Mouse (Mus musculus): ENCODE results near the gene 3110082I17Rik. TPM values are rescaled to one million over a fixed set of nuclear protein-coding genes. Genes with fewer than 3 reads are reported as not detected.
A peak's percentile ranks its signal among the peaks of the same experiment; 100 is the strongest.

The 3110082I17Rik gene
- total and polyA plus RNA-seq, 3 experiments: 41.2 to 100.0 (median 46.9) TPM

- H3K4me3 ChIP-seq (replicated peaks in 1 of 3; ENCODE audit: low read depth in 2 of 3, low read length in 2 of 3, poor library complexity in 1 of 3): no peak overlapping the region
- H3K36me3 ChIP-seq (replicated peaks in 1 of 2; ENCODE audit: control insufficient read depth in 1 of 2, insufficient read depth in 1 of 2, low read length in 1 of 2): peaks cover 0 to 16% of the 10 kb centered on the region in 2 experiments
- H3K27me3 ChIP-seq (replicated peaks): no peaks in the 10 kb centered on the region
- TF ChIP-seq MYC (IDR thresholded peaks at IDR 0.05; ENCODE audit: low read depth, low read length) (no peak), MAZ (IDR thresholded peaks at IDR 0.05; ENCODE audit: low read depth, low read length) (no peak), RAD21 (IDR thresholded peaks at IDR 0.05; ENCODE audit: low read depth, low read length) (peak; percentile 51), SMC3 (IDR thresholded peaks at IDR 0.05; ENCODE audit: low read depth, low read length) (peak; percentile 75), ZNF384 (IDR thresholded peaks at IDR 0.05; ENCODE audit: low read depth, low read length) (peak; percentile 66), NELFE (IDR thresholded peaks at IDR 0.05; ENCODE audit: low read depth, low read length) (0 out of 2 replicates have a peak, but pooled peaks have one; percentile 22), CTCF (conservative IDR thresholded peaks at IDR 0.05 in 1 of 2, IDR thresholded peaks at IDR 0.05 in 1 of 2; ENCODE audit: low read depth in 2 of 2, low read length in 2 of 2) (peak in 1 of 2 experiments; percentile 77; a peak in 2 of 4 replicates), E2F4 (IDR thresholded peaks at IDR 0.05; ENCODE audit: insufficient replicate concordance, low read depth, low read length) (no peak), MAX (IDR thresholded peaks at IDR 0.05; ENCODE audit: low read length) (no peak), CHD2 (IDR thresholded peaks at IDR 0.05; ENCODE audit: low read length) (no peak), USF1 (IDR thresholded peaks at IDR 0.05; ENCODE audit: low read depth, low read length) (no peak), BHLHE40 (IDR thresholded peaks at IDR 0.05; ENCODE audit: low read depth, low read length) (no peak), ZKSCAN1 (IDR thresholded peaks at IDR 0.05; ENCODE audit: borderline replicate concordance, low read depth, low read length) (no peak)
- H3K4me1 ChIP-seq (ENCODE audit: control insufficient read depth in 1 of 2, insufficient read depth in 2 of 2): peaks cover 15 to 26% of the 10 kb centered on the region in 2 experiments; a peak in 3 of 4 replicates
- H3K4me2 ChIP-seq (ENCODE audit: insufficient read depth, low read depth, poor library complexity, severe bottlenecking): no peak overlapping the region
- in situ Hi-C loops (cut with MboI; ENCODE audit: low pct_ligation_motif_present, low pct_unique_long_range_greater_than_20kb, low sequenced_read_pairs) (loop anchor here (25.0 kb wide), 1 partner anchor 109 kb away; the partner anchor contains the start of gene 3110082I17Rik), dilution Hi-C loops (cut with MboI; ENCODE audit: extremely low pct_ligation_motif_present, extremely low pct_unique_long_range_greater_than_20kb, low sequenced_read_pairs) (no loop called here)
- DNase-seq (ENCODE audit: extremely low read depth): peak; percentile 66
- no peaks in the 10 kb centered on the region for H3K79me2 ChIP-seq (replicated peaks; ENCODE audit: control insufficient read depth, extremely low read depth, insufficient read depth, poor library complexity, severe bottlenecking)
- H3K9me3 ChIP-seq (replicated peaks; ENCODE audit: low read length): no peaks in the 10 kb centered on the region
- no peak overlapping the region for H3K9ac ChIP-seq (ENCODE audit: insufficient read depth, low read depth)
- no peak overlapping the region for H3K27ac ChIP-seq (ENCODE audit: insufficient read depth, low read depth)
These were observed 106.8 kb downstream of the 3110082I17Rik start for GRCm38 (mm10) chr5:139353496-139353895.

GRCm38 (mm10) chr5:139352317-139352716 is 108.0 kb downstream of the 3110082I17Rik start, which contains the start of gene Cyp2w1:
Gene Cyp2w1 (plus strand): TSS chr5:139352617.
- H3K79me2 ChIP-seq (replicated peaks; ENCODE audit: control insufficient read depth, extremely low read depth, insufficient read depth, poor library complexity, severe bottlenecking): no peaks in the 10 kb centered on the region
- no peak within 1 kb of the TSS for H3K4me3 ChIP-seq (replicated peaks in 1 of 3; ENCODE audit: low read depth in 2 of 3, low read length in 2 of 3, poor library complexity in 1 of 3)
- H3K9me3 ChIP-seq (replicated peaks; ENCODE audit: low read length): no peaks in the 10 kb centered on the region
- in situ Hi-C loops (cut with MboI; ENCODE audit: low pct_ligation_motif_present, low pct_unique_long_range_greater_than_20kb, low sequenced_read_pairs) (loop anchor here (25.0 kb wide), 1 partner anchor 110 kb away; the partner anchor contains the start of gene 3110082I17Rik), dilution Hi-C loops (cut with MboI; ENCODE audit: extremely low pct_ligation_motif_present, extremely low pct_unique_long_range_greater_than_20kb, low sequenced_read_pairs) (no loop called here)
- H3K27me3 ChIP-seq (replicated peaks): no peaks in the 10 kb centered on the region
- DNase-seq (ENCODE audit: extremely low read depth): no peak
- peaks cover 18 to 26% of the 10 kb centered on the region in 2 experiments for H3K4me1 ChIP-seq (ENCODE audit: control insufficient read depth in 1 of 2, insufficient read depth in 2 of 2)
- peak within 1 kb of the TSS; percentile 27; the same call in 1 of the 2 replicates for H3K4me2 ChIP-seq (ENCODE audit: insufficient read depth, low read depth, poor library complexity, severe bottlenecking)
- TF ChIP-seq NRF1 (IDR thresholded peaks at IDR 0.05; ENCODE audit: low read depth, low read length): no peak
- TF ChIP-seq MXI1 (IDR thresholded peaks at IDR 0.05; ENCODE audit: low read depth, low read length): no peak
- no peak for TF ChIP-seq POLR2A (IDR thresholded peaks at IDR 0.05; ENCODE audit: low read depth, low read length)
- TF ChIP-seq ZC3H11A (IDR thresholded peaks at IDR 0.05; ENCODE audit: low read depth, low read length): no peak
- H3K27ac ChIP-seq (ENCODE audit: insufficient read depth, low read depth): no peak within 1 kb of the TSS
- peaks cover 0 to 5% of the 10 kb centered on the region in 2 experiments for H3K36me3 ChIP-seq (replicated peaks in 1 of 2; ENCODE audit: control insufficient read depth in 1 of 2, insufficient read depth in 1 of 2, low read length in 1 of 2)
- no peak within 1 kb of the TSS for H3K9ac ChIP-seq (ENCODE audit: insufficient read depth, low read depth)

Data from CH12.LX (cell line).